Mouse (Mus musculus) cerebellum, adult 11 months (tissue): ENCODE results near the gene Col4a3bp.

Experiments used
- DNase-seq: peaks from one replicate; pipeline ENCODE4 v3.0.0; 2022

Gene Col4a3bp

DNA sequence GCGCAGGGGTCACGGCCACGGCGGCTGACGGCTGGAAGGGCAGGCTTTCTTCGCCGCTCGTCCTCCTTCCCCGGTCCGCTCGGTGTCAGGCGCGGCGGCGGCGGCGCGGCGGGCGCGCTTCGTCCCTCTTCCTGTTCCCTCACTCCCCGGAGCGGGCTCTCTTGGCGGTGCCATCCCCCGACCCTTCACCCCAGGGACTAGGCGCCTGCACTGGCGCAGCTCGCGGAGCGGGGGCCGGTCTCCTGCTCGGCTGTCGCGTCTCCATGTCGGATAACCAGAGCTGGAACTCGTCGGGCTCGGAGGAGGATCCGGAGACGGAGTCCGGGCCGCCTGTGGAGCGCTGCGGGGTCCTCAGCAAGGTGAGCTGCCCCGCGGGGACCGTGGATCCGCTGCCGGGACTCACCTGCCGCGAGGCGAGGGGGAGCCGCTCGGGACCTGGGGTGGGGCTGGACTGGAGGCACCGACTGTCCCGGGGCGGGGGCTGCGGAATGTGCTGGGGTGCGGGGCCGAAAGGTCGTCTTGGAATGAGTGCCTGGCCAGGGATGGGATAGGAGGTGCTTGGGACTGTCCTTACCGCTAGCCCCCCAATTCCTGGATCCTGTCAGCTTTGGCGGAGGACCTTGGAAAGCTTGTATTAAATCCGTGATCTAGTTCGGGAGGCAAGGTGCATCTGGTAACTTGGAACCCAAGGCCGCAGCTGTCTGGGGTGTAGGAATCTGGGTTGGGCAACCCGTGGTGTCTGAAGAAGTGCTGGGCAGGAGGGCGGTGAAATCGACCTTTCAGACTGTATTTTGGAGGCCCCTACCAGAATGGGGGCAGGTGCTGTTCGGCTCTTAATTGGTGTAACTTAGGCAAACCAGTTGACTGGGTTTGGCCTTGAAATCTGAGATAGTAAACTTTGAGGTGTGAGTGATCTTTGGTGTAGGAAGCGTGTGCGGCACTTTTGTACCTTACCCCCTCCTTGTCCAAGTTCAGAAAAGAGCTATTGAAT, 778 bp downstream of the Col4a3bp start:
- DNase-seq: no peak

DNA sequence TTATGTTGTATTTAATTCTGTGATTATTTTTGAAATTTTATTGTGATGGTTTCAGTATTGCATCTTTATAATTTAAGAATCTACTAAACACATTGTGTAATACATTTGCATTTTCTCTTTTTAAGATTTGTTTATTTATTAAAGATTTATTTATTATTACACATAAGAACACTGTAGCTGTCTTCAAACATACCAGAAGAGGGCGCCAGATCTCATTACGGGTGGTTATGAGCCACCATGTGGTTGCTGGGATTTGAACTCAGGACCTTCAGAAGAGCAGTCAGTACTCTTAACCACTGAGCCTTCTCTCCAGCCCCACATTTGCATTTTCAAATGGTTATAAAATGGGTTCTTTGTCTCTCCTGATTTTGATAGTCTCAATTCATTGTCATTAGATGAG, 2.1 kb downstream of the Col4a3bp start:
- DNase-seq: no peak

DNA sequence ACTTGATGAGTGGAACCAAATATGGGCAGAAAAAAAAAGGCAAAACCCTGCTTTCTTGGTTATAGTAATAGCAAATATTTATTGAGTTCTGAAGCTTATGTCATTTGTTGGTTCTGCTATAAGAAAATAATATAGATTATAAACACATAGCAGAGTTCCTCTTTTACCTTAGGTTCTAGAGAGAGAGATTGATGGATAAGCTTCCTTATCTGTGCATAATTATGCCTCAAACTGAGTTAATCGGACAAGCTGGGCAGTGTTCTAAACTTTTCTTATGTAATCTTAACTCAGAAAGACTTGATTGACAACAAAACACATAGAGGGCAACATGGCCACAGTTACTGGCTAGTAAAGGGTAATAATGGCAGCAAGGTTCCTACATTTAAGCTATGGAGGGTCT, 4.8 kb downstream of the Col4a3bp start:
- no peak for DNase-seq

DNA sequence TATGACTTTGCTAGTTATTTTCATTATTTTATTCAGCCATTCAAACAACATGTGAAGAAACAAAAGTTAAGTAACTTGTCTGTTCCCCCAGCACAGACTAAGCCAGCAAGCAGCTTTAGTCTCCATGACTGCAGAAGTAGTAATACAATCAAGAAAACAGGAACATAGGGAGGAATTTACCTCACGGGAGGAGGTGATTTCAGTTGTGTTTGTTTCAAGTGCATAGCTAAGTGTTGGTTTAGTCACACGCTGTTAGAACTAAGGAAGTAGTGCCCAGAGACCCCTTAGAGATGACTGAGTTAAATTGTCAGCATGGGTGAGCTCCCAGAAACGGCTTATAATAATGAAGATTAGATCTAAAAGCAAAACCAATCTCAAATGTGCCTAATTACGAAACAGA, 5.5 kb downstream of the Col4a3bp start:
- DNase-seq: no peak

DNA sequence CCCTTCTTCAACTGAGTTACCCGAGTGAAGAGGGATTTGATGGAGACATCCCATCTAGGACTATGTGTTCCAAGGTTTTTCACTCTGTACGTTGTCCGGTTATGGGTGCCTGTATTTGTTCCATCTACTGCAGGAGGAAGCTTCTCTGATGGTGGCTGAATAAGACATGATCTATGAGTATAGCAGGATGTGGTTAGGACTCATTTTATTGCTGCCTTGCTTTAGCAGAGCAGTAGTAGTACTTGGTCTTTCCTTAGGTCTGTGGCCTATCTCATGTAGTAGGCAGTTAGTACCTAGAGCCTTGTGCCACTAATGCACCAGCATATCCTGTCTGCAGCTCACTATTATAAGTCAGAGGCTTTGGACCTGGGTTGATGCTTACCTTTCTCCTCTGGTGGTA, 12.7 kb downstream of the Col4a3bp start:
- no peak for DNase-seq

DNA sequence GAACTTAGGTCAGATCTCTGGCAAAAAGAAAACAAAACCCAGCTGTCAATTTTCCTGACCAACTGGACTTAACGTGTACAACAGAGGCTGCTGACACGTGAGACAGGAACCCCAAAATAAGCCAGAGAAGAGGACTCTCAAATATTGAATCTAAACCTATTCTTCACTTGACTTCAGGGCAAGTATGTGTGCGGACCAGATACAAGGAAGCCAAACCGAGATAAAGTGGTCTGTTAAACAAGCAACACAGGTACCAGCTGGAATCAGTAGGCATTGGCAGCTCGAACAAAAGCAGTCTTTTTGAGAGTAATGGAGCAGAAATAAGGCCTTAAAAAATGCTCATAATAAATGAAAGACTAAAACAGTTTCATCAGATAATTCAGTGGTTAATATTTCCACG, 25.6 kb downstream of the Col4a3bp start:
- DNase-seq: no peak

DNA sequence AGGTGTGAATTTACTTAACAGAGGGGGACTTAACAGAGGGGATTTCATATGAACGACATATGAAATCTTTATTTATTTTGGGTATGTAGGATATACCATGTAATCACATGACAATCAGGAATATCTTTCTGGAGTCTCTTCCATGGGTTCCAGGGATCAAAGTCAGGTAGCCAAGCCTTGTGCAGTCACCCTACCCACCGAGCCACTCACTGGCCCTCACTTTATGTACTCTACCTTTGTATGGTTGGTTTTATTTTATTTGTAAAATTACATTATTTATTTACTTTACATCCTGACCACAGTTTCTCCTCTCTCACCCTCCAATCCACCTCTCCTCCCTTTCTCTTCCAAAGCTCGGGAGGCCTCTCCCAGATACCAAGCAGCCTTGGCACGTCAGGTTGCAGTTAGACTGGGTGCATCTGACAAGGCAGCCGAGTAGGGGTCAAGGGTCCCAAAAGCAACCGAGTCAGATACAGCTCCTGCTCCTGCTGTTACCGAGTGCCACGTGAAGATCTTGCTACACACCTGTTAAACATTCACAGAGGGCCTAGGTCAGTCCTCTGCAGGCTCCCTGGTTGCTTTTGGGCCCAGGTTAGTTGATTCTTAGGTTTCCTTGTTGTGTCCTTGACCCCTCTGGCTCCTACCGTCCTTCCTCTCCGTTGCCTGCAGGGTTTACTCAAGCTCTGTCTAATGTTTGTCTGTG, 28.0 kb downstream of the Col4a3bp start:
- no peak for DNase-seq

DNA sequence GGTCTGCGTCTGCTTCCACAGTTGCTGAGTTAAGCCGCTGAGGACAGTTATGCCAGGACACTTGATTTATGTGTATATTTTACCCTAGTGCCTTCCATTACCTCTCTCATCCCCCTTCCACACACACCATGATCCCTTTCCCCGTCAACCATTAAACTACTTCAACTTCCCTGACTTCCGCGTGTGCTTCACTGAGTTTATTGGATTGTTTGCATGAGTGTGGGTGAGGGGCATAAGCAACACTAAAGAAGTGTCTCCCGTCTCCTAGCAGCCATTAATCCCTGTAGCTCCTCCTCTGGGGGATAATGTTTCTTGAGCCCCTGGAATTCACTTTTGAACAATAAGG, 28.6 kb downstream of the Col4a3bp start:
- DNase-seq: no peak

DNA sequence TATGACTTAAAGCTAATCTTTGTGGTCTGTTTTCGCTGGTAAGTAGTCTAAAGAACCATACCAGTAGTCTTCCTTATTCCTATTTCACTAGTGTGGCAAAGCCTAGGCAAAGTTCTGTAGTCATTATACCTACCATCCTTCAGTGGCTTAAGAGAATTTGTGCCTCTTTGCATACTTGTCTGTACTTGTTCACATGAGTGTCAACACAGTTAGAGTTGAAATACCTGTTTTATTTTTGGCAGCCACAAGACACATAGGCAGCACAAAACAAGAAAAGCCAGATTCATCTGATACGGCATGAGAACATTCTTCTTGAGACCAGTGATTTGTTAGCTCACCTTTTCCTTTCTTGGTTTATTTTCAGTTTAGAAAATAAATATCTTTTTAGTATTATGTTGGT, 31.8 kb downstream of the Col4a3bp start:
- DNase-seq: no peak

DNA sequence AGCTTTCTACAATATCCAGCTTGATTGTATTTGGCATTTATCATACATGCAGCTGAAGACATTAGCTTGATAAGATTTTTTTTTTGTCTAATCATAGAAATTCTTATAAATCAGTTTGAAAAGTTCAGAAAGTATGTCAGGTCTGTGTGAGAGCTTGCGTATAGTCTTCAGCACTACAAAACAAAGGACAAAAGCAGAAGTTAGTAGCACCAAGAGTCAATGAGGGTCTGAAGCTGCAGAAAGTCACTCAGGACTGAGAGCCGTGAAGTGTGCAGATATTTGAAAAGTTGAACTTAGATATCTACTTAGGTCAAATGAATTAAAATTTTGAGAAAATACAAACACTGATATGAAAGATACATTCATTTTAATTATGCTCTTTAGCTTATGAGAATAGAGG, 36.7 kb downstream of the Col4a3bp start:
- DNase-seq: no peak

DNA sequence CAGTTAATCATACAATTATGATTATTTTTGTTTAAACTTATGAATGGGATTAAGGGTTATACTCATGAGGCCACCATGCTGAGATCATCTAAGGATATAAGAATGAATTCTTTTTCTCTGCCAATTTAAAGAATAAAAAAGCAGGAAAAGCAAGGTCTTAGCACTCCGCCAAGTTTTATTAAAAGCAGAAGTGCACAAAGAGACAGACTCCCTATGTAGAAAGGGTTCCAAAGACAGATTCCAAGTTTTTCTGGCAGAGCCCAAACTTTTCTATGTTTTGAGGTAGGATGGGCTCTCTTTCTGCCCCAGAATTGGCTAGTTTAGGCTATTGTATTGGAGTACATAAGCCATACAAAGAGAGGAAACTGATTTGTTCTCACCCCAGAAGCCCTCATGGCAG, 37.6 kb downstream of the Col4a3bp start:
- no peak for DNase-seq

DNA sequence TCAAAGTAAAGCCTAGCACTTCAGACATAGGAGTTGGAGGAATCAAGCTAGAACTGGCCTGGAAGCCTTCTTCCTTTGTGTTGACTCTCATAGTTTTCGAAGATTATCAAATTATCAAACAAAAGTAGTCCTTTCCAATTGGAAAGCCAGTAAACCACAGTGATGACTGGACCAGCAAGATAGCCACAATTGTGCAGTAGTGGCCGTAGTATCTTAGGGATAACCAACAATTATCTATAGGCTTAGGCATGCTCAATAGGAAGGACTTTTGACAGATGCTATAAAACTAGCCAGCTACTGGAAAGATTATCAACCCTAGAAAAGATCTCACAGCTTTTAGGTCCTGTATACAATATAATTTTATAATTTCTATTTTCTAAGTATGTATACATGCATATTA, 41.8 kb downstream of the Col4a3bp start:
- DNase-seq: no peak

DNA sequence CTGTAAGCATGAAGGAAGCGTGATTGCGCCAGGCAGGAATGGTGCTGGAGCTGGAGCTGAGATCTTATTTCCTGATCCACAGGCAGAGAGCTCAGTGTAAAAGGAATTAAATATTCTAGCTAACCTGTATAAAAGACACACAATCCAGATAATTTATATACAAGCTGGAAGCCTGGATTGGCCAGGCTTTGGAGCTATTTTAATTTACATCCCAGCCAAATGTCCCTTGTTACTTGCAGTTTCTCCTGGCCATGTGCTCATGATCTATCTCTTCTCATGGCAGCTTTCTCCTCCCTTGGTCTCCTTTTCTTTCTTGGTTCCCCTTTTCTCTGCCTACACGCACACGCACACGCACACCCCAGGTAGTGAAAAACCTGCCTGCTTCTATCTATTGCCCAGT, 44.1 kb downstream of the Col4a3bp start:
- no peak for DNase-seq

DNA sequence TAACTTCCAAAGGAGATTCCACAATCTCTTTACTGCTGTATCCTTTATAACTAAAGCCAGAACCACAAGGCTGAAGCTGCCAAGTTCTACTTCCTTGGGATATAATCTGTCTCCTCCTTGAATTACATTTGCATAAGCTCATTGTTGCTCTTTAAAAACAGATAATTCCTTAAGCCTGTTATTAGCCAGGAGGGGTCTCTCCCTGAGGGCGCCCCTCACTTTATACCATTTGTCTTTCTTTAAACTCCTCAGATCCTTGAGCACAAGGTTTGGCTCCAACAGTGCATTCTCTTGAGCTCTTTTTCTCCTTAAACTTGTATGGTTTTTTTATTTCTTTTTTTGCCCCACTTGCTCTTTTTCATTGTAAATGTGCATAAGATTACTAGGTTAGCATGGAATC, 46.2 kb downstream of the Col4a3bp start:
- no peak for DNase-seq

DNA sequence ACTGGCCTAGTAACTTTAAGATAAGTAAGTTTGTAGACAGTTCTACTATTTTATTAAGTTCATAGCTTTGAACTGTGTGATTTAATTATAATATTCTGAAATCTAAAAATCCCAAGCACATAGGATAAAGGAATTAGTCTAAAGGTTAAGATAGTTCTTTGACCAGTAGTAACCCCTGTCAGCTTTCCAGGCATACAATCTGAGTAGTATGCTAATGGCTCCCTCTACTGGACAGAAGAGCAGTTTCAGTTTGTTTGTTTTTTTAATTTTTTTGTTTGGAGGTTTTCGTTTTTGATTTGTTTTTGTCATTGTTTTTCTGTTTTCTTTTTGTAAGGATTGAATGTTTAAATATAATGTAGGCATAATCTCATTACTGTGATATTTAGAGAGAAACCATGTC, 51.2 kb downstream of the Col4a3bp start:
- no peak for DNase-seq

DNA sequence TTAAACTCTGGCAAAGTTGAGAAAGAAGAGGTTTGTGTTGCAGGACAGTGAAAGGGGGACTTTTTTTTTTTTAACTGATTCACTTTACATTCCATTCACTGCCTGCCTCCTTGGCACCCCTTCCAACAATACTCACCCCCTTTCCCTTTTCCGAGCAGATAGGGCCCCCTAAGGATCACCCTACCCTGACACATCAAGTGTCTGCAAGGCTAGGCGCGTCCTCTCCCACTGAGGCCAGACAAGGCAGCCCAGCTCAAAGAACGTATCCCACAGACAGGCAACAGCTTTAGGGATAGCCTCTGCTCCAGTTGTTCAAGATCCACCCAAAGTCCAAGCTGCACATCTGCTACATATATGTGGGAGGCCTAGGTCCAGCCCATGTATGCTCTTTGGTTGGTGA, 51.7 kb downstream of the Col4a3bp start:
- no peak for DNase-seq

DNA sequence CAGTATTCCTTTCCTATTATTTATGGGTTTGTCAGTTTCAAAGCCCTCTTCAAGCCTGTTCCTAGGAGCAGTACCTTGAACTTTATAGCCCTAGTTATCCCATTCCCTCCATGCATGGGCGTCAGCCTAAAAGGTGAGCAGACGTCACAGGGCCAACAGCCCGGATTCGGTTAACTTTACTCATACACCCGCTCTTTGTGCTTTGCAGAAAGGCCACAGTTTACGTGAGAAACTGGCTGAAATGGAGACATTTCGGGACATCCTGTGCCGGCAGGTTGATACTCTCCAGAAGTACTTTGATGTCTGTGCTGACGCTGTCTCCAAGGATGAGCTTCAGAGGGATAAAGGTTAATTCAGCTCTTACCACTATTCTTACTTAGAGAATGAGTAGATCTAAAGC, 56.8 kb downstream of the Col4a3bp start:
- DNase-seq: no peak

DNA sequence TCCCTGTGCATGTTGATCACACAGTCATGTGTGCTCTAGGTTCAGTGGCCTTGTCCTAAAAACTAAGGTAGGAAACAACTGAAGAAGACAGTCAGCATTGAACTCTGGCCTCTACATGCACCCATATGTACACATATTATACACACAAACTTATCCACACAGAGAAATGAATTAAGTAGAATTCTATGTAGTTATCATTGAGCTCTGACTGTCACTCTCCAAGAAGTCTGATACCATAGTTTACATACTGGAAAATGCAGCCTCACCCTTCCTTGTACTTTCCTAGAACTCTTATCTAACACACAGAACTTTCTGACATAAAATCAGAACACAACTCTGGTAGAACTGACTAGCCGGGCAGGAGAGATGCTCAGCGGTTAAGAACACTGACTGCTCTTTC, 61.8 kb downstream of the Col4a3bp start:
- DNase-seq: no peak

DNA sequence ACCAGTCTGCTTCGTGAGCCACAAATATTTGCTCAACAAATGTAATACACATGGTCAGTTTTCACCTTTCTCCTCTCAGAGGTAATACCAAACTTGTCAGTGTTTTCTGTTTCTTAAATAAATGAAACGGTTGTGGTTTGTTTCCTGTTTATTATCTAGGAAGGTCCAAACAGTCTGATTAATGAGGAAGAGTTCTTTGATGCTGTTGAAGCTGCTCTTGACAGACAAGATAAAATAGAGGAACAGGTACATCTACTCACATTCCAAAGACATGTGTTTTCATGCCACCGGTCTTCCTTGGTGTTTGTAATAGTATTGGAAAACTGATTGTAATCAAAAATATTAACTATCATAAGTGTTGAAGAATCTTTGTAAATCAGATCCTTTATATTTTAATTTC, 72.2 kb downstream of the Col4a3bp start:
- DNase-seq: no peak

DNA sequence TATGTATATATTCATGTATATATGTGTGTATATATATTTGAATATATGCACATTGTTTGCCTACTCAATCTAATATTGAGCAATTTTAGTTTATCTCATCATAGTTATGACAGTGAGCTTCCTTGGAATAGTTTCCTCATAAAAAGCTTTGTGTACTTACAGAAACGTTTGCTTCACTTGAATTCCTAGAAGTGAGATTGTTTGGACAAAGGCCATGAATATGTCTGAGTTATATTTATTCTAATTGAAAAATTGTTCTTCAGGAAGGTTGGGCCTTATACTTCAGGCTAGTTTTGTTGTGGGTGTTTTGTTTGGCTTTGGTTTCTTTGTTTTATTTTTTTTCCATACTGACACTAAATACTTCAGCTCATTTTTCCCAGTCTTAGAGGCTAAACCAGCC, 78.5 kb downstream of the Col4a3bp start:
- no peak for DNase-seq

DNA sequence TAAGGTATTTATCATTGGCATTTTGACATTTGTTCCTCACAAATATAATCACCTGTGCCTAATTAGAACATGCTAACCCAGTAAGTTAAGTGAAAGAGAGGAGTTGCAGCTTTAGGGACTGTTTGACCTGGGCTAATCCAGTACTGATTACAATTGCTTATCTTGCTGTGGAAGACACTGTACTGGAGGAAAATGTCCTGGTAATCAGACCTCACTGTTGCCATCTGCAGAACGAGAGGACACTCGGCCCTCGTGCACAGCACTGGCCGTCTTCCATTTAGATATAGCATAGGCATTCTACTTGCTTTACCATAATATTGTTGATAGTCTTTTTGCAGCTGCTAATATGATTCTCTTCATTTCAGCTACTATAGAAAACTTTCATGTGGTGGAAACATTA, 88.0 kb downstream of the Col4a3bp start:
- DNase-seq: no peak

DNA sequence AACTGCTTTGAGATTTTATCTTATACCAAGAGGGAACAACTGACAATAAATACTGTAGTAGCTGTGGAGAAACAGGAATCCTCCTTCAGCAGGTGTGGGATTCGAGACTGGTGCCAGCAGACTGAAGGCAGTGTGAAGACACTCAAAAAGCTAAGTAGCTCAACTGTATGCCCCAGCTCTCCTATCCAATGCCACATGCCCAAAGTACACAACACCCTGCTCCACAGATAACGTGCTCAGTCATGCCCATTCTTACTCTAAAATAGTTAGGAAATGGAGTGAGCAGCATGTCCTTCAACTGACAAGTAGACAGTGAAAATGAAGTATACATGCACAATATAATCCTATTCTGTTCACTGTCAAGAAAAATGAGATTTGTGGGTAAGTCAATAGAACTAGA, 101.8 kb downstream of the Col4a3bp start:
- no peak for DNase-seq

DNA sequence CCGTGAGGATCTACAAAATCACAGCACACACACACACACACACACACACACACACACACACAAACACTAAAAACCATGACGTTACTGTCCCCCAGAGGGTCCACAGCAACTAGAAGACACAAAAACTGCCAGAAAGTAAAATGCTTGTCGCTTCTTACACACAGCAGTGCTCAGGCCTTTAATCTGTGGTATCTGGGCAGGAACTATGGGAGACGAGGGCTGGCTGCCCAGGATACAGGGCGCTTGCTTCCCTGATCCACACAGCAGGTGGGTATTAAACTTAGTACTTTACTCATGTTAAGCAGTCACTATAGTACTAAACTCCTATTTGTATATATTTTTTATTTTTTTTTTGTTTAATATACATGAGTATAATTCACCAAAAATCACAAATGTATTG, 103.4 kb downstream of the Col4a3bp start:
- DNase-seq: no peak

DNA sequence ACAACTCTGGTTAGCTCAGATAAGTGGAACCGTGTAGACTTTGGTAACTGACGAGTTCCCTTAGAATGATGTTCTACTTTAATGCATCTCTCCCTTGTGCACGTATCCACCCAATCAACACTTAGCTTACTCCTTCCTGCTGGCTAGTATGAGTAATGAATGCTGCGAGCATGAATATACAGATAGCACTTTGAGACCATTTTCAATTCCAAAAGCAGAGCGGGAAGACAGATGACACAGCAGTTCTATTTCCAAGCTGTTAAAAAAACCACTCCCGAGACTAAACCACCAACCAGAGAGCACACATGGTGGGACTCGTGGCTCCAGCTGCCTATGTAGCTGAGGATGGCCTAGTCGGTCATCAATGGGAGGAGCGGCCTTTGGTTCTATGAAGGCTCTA, 110.6 kb downstream of the Col4a3bp start:
- DNase-seq: no peak

DNA sequence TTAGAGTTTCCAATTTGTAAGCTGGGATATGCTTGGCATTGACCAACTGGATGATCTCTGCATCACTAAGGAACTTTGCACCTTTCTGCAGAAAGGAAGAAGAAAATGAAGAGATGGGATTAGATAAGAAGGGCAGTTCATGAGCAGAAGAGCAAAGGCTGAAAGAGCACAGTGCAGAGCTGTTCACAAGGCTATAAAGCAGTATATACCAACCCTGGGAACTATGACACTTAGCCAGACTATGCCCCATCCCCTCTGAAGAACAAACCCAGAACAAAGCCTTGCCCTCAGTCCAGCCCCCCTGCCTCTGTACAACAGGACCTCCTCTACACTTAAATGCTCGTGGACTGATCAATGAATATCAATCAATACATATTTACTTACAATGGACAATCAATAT, 114.3 kb downstream of the Col4a3bp start:
- DNase-seq: no peak
